Mouse (Mus musculus): ENCODE measurements around the gene Col20a1.

Gene Col20a1

DNA sequence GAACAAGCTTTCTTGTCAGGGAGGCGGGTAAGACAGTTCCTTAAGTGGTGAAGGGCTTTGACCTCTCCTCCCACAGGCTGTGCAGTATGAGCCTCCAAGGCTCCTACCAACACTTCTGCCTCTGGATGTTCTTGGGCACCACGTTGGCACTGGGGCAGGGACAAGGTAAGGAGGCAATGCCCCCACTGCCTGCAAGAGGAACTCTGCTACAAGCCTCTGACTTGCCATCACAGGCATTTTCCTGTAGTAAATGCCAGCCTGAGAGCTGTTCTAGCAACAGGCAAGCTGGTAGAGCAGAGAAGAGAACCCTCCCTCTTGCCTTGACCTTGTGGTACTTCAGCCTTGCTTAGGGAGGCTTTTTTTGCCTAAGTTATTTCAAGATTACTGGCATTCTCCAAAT is at the start of gene Col20a1:
Gene Col20a1 (plus strand): TSS at position 87 of the 400 bp plus-strand sequence.
- no peak for DNase-seq (ENCODE audit: low spot score in 2 of 2)

- DNase-seq (ENCODE audit: low spot score in 2 of 2) = no peak
Observed at GRCm38 (mm10) chr2:180940187-180940586, 46.1 kb upstream of the Col20a1 start.

GRCm38 (mm10) chr2:180941869-180942268 is 44.5 kb upstream of the Col20a1 start:
- no peak for DNase-seq (ENCODE audit: low spot score in 2 of 2)

- no peak for DNase-seq (ENCODE audit: low spot score in 2 of 2)
Observed at GRCm38 (mm10) chr2:180949947-180950346, 36.4 kb upstream of the Col20a1 start.

GRCm38 (mm10) chr2:180952731-180953171 is 33.6 kb upstream of the Col20a1 start:
- DNase-seq (ENCODE audit: low spot score in 2 of 2) = no peak

GRCm38 (mm10) chr2:180953638-180954037 is 32.7 kb upstream of the Col20a1 start:
- DNase-seq (ENCODE audit: low spot score in 2 of 2) = no peak

- DNase-seq (ENCODE audit: low spot score in 2 of 2) = no peak
Observed at GRCm38 (mm10) chr2:180954061-180955047, 32.0 kb upstream of the Col20a1 start, which contains the start of gene Nkain4. Gene Nkain4 (minus strand): TSS chr2:180954699.

DNA sequence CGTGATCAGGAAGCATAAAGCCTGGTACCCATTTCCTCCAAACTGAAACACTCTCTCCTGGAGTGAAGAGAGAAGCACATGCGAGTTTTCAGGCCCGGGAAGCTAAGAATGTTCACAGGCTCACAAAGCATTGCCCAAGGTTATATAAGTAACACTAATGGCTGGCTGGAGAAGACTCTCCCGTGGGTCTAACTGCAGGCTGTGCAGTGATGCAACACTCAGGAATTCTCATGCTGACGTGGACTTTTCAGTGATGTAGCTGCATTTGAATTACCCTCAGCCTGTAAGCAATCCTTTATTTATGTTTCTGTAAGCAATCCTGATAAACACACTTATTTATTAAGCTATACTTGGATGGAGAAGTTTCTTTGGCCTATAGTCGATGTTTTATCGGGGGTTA is 26.7 kb upstream of the Col20a1 start:
- no peak for DNase-seq (ENCODE audit: low spot score in 2 of 2)

DNA sequence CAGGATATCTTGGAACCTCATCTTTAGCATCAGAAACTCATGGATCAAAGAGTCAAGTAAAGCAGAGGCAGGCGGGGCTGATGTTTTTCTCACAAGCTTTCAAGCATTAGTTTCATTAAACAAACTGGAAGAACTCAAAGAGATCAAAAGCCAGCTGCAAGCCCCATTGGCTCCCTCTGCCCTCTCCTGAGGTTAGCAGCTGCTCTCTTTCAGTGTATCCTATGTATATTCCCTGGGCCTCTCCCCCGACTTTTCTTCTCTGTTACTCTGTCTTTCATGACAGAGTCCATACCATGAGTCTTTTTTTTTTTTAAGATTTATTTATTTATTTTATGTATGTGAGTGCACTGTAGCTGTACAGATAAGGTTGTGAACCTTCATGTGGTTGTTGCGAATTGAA is 26.1 kb upstream of the Col20a1 start:
- no peak for DNase-seq (ENCODE audit: low spot score in 2 of 2)

DNA sequence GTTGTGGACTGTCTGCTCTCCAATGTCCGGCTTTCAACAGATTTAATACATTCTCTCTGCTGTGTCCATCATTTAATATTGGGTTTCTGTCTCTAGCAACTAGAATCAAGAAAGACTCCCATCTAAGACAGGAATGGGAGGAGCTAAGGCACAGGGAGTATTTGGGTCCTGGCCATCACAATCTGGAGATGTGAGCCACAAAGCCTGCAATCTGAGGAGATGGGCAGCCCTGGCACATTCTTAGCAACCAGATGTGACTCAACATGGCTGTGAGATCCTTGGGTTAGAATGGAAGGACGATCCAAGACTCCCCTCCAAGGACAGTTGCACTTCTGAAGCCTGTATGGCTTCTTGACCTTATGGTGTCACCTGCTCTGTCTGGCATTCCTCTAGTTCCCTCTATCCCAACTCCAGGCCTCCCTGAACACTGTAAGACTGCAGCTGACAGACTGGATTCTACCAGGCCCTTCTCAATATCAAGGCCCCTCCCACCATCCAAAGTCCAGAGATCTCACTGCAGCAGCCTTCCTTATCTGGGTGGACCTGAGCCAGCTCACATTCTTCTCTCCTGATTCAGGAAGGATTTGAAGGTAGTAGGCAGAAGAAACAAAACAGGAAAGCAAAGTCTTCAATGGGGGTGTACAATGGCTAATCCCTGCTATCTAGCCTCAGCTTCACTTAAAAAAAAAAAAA is 23.6 kb upstream of the Col20a1 start:
- no peak for DNase-seq (ENCODE audit: low spot score in 2 of 2)

DNA sequence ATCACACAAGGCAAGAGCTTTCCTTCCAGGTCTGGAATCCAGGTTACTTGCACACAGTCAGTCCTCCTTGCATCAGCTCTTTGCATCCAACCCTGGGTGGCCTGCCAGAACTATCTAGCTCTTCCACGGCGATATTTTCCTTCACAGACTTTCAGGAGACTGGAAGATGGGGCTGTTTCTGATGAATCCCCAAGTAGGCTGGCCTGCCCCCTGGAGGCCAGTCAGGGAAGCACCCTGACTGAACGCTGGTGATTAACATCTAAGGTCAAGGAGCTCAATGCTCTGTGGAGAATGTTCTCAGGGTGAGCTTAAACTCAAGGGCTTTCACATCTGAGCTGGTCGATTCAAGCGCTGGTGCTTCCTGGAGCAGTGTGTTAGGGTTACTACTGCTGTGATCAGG is 22.4 kb upstream of the Col20a1 start:
- DNase-seq (ENCODE audit: low spot score in 2 of 2) = peak; percentile 14 to 59

- peak in 1 of 2 experiments; percentile 12 for DNase-seq (ENCODE audit: low spot score in 2 of 2)
Observed at GRCm38 (mm10) chr2:180966092-180966882, 20.0 kb upstream of the Col20a1 start.

DNA sequence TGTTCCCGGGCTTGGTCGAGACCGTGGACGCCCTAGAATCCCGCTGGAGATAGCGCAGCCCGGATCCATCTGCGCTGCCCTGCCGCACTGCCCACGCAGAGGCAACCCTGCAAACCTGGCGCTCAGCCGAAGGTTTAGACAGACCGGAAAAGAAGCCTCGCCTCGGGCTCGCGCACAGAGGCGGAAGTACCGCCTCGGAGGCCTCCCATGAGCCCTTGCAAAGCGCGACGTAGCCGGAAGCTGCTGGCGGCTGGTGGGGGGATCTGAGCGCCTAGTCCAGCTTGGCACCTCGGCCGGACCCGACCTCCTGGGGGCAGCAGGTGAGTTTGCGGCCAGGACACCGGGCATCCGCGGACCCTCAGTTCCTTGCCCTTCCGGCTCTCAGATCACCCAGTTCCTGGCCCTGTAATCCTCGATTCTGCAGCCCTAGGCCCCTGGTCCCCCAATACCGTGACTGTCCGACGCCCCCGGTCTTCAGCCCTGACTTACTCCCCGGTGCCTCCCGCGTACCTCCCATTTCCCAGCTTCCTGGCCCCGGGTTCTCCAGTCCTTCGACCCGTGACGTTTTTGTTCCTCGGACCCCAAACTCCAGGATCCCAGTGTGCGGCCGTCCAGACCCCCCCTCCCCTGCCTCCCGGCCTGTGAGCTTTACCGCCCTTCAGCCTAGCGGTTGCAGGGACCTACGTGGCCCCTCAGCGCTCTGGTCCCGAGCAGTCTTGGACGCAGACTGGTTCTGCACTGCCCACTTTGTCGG is 19.1 kb upstream of the Col20a1 start, which contains the start of gene Arfgap1:
Gene Arfgap1 (plus strand): TSS at position 216 of the 754 bp plus-strand sequence.
- DNase-seq (ENCODE audit: low spot score in 2 of 2) = peak; percentile 76 to 82

DNA sequence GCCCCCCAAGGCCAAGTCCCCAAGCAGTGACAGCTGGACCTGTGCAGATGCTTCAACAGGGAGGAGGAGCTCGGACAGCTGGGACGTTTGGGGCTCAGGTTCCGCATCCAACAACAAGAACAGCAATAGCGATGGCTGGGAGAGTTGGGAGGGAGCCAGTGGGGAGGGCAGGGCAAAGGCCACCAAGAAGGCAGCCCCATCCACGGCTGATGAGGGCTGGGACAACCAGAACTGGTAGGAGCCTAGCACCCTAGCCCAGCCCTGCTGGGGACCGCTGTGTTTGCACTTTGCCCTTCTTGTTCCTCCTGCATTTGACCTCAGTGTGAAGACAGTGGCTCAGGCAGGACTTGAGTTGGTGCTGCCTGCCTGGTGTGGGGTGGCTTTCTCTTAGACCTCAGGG is 5.2 kb upstream of the Col20a1 start:
- DNase-seq (ENCODE audit: low spot score in 2 of 2) = no peak

DNA sequence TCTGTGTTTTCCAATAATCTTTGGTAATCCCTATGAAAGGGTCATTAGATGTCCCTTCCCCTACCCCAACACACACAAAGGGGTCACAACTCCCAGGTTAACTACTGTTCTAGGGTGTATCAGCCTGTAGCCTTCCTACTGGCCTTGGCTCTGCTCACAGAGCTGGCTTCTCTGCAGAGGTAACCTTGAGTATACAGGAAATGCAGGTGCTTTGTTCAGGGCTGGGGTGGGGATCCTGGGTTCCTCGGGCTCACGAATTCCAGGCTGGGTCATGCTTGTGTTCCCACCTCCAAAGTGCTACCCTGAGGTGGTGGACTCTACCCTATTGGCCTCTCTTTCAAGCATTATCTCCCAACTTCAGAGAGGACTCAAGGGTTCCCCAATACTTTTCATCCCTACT is 700 bp upstream of the Col20a1 start:
- DNase-seq (ENCODE audit: low spot score in 2 of 2) = no peak

DNA sequence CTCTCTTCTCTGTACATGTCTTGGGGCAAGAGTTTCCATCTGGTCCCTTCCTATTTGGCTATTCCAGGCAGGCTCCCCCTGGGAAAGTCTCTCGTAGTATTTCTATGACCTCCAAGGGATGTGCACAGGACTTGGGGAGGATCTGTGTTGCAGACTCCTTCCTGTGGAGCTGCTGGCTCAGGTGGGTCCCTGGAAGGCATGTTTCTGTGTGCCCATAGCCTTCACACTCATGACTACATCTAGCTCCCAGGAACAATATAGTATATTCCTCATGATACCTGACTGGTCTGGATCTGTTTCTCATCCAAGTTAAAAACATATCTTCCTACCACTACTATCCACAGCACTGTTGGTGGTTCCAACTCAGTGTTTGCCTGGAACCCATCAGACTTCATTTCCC is 666 bp downstream of the Col20a1 start:
- no peak for DNase-seq (ENCODE audit: low spot score in 2 of 2)

- DNase-seq (ENCODE audit: low spot score in 2 of 2) = no peak
Observed at GRCm38 (mm10) chr2:180987432-180988030, 1.2 kb downstream of the Col20a1 start.

- no peak for DNase-seq (ENCODE audit: low spot score in 2 of 2)
Observed at GRCm38 (mm10) chr2:180988347-180988913, 2.1 kb downstream of the Col20a1 start.

DNA sequence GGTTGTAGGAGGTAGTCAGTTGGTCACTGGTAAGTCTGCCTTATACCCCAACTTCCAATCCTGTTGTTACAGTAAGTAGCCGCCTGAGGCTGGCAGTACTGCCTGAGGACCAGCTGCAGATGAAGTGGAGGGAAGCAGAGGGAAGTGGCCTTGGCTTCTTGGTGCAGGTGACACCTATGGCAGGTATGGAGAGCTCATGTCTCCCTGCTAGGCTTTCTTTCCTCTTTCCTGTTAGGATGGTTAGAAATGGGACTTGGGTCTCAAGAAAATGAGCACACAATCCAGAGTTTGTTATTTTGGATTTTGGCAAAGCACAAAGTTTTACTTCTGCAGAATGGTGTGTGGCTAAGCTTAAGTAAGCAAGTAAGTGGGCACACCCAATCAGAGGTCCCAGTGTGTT is 2.6 kb downstream of the Col20a1 start:
- no peak for DNase-seq (ENCODE audit: low spot score in 2 of 2)

- DNase-seq (ENCODE audit: low spot score in 2 of 2) = no peak
Observed at GRCm38 (mm10) chr2:180990347-180990746, 4.0 kb downstream of the Col20a1 start.
